ENCODE assay signal across 33 mouse cellular contexts in genomic region chr9:35488496-35488895, GRCm38 (mm10). TPM values are rescaled to one million over a fixed set of nuclear protein-coding genes. Genes with fewer than 3 reads are reported as not detected.
DNase-seq lines count a peak whose midpoint lies in the region; ATAC-seq lines count a peak whose summit lies in the region.
"Had no signal": no experiment of that assay in that cellular context is flagged by ENCODE, and none has a peak within 500 bp of the region (broad histone marks: within the 10 kb centered on the region; RNA-seq: fewer than 3 reads in every experiment).

No protein-coding gene starts in this region.

- no peaks in the 10 kb centered on the region for H3K9me3 ChIP-seq in embryonic facial prominence, embryonic 14.5 days (ENCODE audit: control insufficient read depth, low read length)
- H3K9me3 ChIP-seq in embryonic facial prominence, embryonic 10.5 days, result no peaks in the 10 kb centered on the region
- no peaks in the 10 kb centered on the region for H3K9me3 ChIP-seq in kidney, embryonic 15.5 days (replicated peaks)
- H3K9me3 ChIP-seq in limb, embryonic 15.5 days, result no peaks in the 10 kb centered on the region
- no peaks in the 10 kb centered on the region for H3K9me3 ChIP-seq in limb, embryonic 10.5 days (replicated peaks)
- H3K9me3 ChIP-seq: hindbrain, embryonic 13.5 days; neural tube, embryonic 15.5 days had no signal

- H3K4me3 ChIP-seq in embryonic facial prominence, embryonic 14.5 days (ENCODE audit: low read depth, low read length), result no peak overlapping the region
- H3K4me3 ChIP-seq in embryonic facial prominence, embryonic 10.5 days, result no peak overlapping the region
- no peak overlapping the region for H3K4me3 ChIP-seq in kidney, embryonic 15.5 days (replicated peaks)
- no peak overlapping the region for H3K4me3 ChIP-seq in limb, embryonic 15.5 days
- no peak overlapping the region for H3K4me3 ChIP-seq in limb, embryonic 10.5 days
- H3K4me3 ChIP-seq: hindbrain, embryonic 13.5 days; left cerebral cortex, adult 2 months; neural tube, embryonic 15.5 days had no signal

- H3K36me3 ChIP-seq in embryonic facial prominence, embryonic 14.5 days (ENCODE audit: control insufficient read depth, insufficient read depth, low read length), result peaks cover 80% of the 10 kb centered on the region
- H3K36me3 ChIP-seq in embryonic facial prominence, embryonic 10.5 days (replicated peaks), result peaks cover 85% of the 10 kb centered on the region
- peaks cover 60% of the 10 kb centered on the region for H3K36me3 ChIP-seq in kidney, embryonic 15.5 days
- H3K36me3 ChIP-seq in limb, embryonic 15.5 days, result peaks cover 68% of the 10 kb centered on the region
- H3K36me3 ChIP-seq in limb, embryonic 10.5 days, result peaks cover 88% of the 10 kb centered on the region

- no peak overlapping the region for H3K4me2 ChIP-seq in embryonic facial prominence, embryonic 14.5 days (ENCODE audit: low read depth, low read length)
- no peak overlapping the region for H3K4me2 ChIP-seq in kidney, embryonic 15.5 days
- H3K4me2 ChIP-seq in limb, embryonic 15.5 days, result no peak overlapping the region
- H3K4me2 ChIP-seq: hindbrain, embryonic 13.5 days; liver, embryonic 11.5 days; midbrain, embryonic 11.5 days; neural tube, embryonic 15.5 days had no signal

- H3K9ac ChIP-seq in embryonic facial prominence, embryonic 14.5 days (ENCODE audit: low read depth, low read length), result no peak overlapping the region
- no peak overlapping the region for H3K9ac ChIP-seq in kidney, embryonic 15.5 days
- no peak overlapping the region for H3K9ac ChIP-seq in limb, embryonic 15.5 days
- H3K9ac ChIP-seq: hindbrain, embryonic 13.5 days; liver, postnatal 0 days; neural tube, embryonic 15.5 days had no signal

- ATAC-seq in embryonic facial prominence, embryonic 14.5 days (ENCODE audit: low read depth), result no peak
- ATAC-seq in kidney, embryonic 15.5 days (replicated peaks; ENCODE audit: low FRiP score), result no peak
- no peak for ATAC-seq in limb, embryonic 15.5 days (ENCODE audit: insufficient number of reproducible peaks, low FRiP score, low TSS enrichment, low read depth)
- ATAC-seq: activated CD4-positive, CD25-positive, alpha-beta regulatory T cell, adult 4 months; liver, postnatal 0 days had no signal

- H3K27me3 ChIP-seq in embryonic facial prominence, embryonic 14.5 days (replicated peaks; ENCODE audit: control insufficient read depth, insufficient read depth, low read length), result no peaks in the 10 kb centered on the region
- H3K27me3 ChIP-seq in embryonic facial prominence, embryonic 10.5 days (replicated peaks; ENCODE audit: low read depth, poor library complexity, severe bottlenecking), result no peaks in the 10 kb centered on the region
- no peaks in the 10 kb centered on the region for H3K27me3 ChIP-seq in kidney, embryonic 15.5 days
- no peaks in the 10 kb centered on the region for H3K27me3 ChIP-seq in limb, embryonic 15.5 days
- no peaks in the 10 kb centered on the region for H3K27me3 ChIP-seq in limb, embryonic 10.5 days (ENCODE audit: low read depth, poor library complexity, severe bottlenecking)
- H3K27me3 ChIP-seq: hindbrain, embryonic 13.5 days; neural tube, embryonic 15.5 days had no signal

- peak; percentile 55 for DNase-seq in embryonic facial prominence, embryonic 14.5 days (ENCODE audit: low spot score)
- DNase-seq in embryonic facial prominence, embryonic 10.5 days (ENCODE audit: low spot score), result no peak
- peak; percentile 17 for DNase-seq in kidney, postnatal 10 days
- DNase-seq in limb, embryonic 10.5 days (ENCODE audit: low spot score), result no peak
- DNase-seq in layer of hippocampus, adult 9-11 months, result peak; percentile 53
- DNase-seq in adrenal gland, adult 18-20 months (ENCODE audit: low spot score in 2 of 2), result no peak
- DNase-seq: adrenal gland, postnatal 14 days; cerebellum, adult 8-10 months; cerebellum, postnatal 36 days; embryo, embryonic 11 days; gastrocnemius, postnatal 25 days; heart, postnatal 36 days; kidney, adult 11 months; kidney, postnatal 25 days; liver, postnatal 0 days; lung, postnatal 10 days; thymus, adult 18-20 months; thymus, postnatal 36 days had no signal

- 76% methylated on average over 4 of the region's 4 CpGs for WGBS in embryonic facial prominence, embryonic 14.5 days
- 93% methylated on average over 4 of the region's 4 CpGs for WGBS in embryonic facial prominence, embryonic 10.5 days
- WGBS in kidney, embryonic 15.5 days, result 70% methylated on average over 4 of the region's 4 CpGs
- WGBS in limb, embryonic 15.5 days, result 77% methylated on average over 4 of the region's 4 CpGs
- WGBS in limb, embryonic 10.5 days, result 95% methylated on average over 4 of the region's 4 CpGs

- no peaks in the 10 kb centered on the region; the same call in 1 of the 2 replicates for H3K4me1 ChIP-seq in embryonic facial prominence, embryonic 14.5 days (ENCODE audit: control insufficient read depth, insufficient read depth, low read length)
- H3K4me1 ChIP-seq in embryonic facial prominence, embryonic 10.5 days, result peaks cover 10% of the 10 kb centered on the region
- no peaks in the 10 kb centered on the region; the same call in 1 of the 2 replicates for H3K4me1 ChIP-seq in kidney, embryonic 15.5 days
- H3K4me1 ChIP-seq in limb, embryonic 15.5 days, result peaks cover 20% of the 10 kb centered on the region
- peaks cover 14% of the 10 kb centered on the region for H3K4me1 ChIP-seq in limb, embryonic 10.5 days
- H3K4me1 ChIP-seq: hindbrain, embryonic 13.5 days; neural tube, embryonic 15.5 days had no signal

- no peak overlapping the region for H3K27ac ChIP-seq in embryonic facial prominence, embryonic 14.5 days (replicated peaks; ENCODE audit: low read depth, low read length)
- H3K27ac ChIP-seq in embryonic facial prominence, embryonic 10.5 days (replicated peaks), result no peak overlapping the region
- H3K27ac ChIP-seq in kidney, embryonic 15.5 days, result no peak overlapping the region
- H3K27ac ChIP-seq in limb, embryonic 15.5 days, result peak overlapping the region; percentile 62; the same call in 1 of the 2 replicates
- H3K27ac ChIP-seq in limb, embryonic 10.5 days, result no peak overlapping the region
- H3K27ac ChIP-seq: hindbrain, embryonic 13.5 days; left cerebral cortex, adult 2 months; neural tube, embryonic 15.5 days had no signal

RNA-seq across cellular contexts. Expression of gene Gm1113, which starts 29.6 kb away (rescaled TPM):
- polyA plus RNA-seq in embryonic facial prominence, embryonic 14.5 days (2014; fragmentation: Nextera tagmentation; extraction: Ambion mirVana), result not detected in 2 replicates
- not detected in 2 replicates for polyA plus RNA-seq in embryonic facial prominence, embryonic 10.5 days (2016; fragmentation: Nextera tagmentation; extraction: Ambion mirVana)
- polyA plus RNA-seq in kidney, embryonic 15.5 days (2015; fragmentation: Nextera tagmentation; extraction: Ambion mirVana), result not detected in 2 replicates
- not detected in 2 replicates for polyA plus RNA-seq in limb, embryonic 15.5 days (2015; fragmentation: Nextera tagmentation; extraction: Ambion mirVana)
- polyA plus RNA-seq in limb, embryonic 10.5 days (2016; fragmentation: Nextera tagmentation; extraction: Ambion mirVana), result not detected in 2 replicates
- total RNA-seq in adrenal gland, adult 18-20 months (2021), result not detected
- total RNA-seq: adrenal gland, postnatal 14 days; gastrocnemius, postnatal 25 days; heart, adult 8-10 months; heart, postnatal 36 days; left cerebral cortex, adult 2 months; midbrain, postnatal 0 days had no signal
- polyA plus RNA-seq: activated CD4-positive, CD25-positive, alpha-beta regulatory T cell, adult 4 months; brain, embryonic 14.5 days; forebrain, embryonic 11.5 days; heart, embryonic 14.5 days; hindbrain, embryonic 13.5 days; limb, embryonic 11.5 days; liver, embryonic 11.5 days; liver, postnatal 0 days; midbrain, embryonic 11.5 days; midbrain, postnatal 0 days; neural tube, embryonic 15.5 days; stomach, embryonic 14.5 days had no signal

Comparison
In these comparisons a context has a peak if more than half of its experiments do, and no peak if none do; other contexts are left out.
1. DNase-seq: peak in embryonic facial prominence, embryonic 14.5 days (single experiment), kidney, postnatal 10 days (single experiment) and layer of hippocampus, adult 9-11 months (single experiment); none in embryonic facial prominence, embryonic 10.5 days (single experiment), limb, embryonic 10.5 days (single experiment) and adrenal gland, adult 18-20 months (0 of 2).